Mouse (Mus musculus) CH12.LX (cell line): ENCODE data around the gene Nanog.

ENCODE experiments used
- POLR2A ChIP-seq: IDR thresholded peaks from 2 replicates; pipeline ENCODE4 v1.6.1; 2011; ENCODE audit warnings: low read depth, mild to moderate bottlenecking, improper control_type of control experiment, low read length
- TBP ChIP-seq: conservative IDR thresholded peaks from 2 replicates; pipeline ENCODE4 v1.6.1; 2011; ENCODE audit warnings: low read depth, low read length, improper control_type of control experiment

- TF ChIP-seq TBP, result no peak
- no peak for TF ChIP-seq POLR2A
Measured at GRCm38 (mm10) chr6:122690082-122690481, 17.2 kb upstream of the Nanog start.
